Mouse (Mus musculus): Measurements from ENCODE around the gene Yes1. TPM values are rescaled to one million over a fixed set of nuclear protein-coding genes. Genes with fewer than 3 reads are reported as not detected.
A peak's percentile ranks its signal among the peaks of the same experiment; 100 is the strongest.
"Not testable (repeated sequence)": the region's sequence is repeated elsewhere in the genome, so short reads cannot be mapped to it uniquely, and the experiment has no call there.

Yes1 gene
- polyA plus RNA-seq, 1 experiment from 2014 or later: 30.5 TPM

DNA sequence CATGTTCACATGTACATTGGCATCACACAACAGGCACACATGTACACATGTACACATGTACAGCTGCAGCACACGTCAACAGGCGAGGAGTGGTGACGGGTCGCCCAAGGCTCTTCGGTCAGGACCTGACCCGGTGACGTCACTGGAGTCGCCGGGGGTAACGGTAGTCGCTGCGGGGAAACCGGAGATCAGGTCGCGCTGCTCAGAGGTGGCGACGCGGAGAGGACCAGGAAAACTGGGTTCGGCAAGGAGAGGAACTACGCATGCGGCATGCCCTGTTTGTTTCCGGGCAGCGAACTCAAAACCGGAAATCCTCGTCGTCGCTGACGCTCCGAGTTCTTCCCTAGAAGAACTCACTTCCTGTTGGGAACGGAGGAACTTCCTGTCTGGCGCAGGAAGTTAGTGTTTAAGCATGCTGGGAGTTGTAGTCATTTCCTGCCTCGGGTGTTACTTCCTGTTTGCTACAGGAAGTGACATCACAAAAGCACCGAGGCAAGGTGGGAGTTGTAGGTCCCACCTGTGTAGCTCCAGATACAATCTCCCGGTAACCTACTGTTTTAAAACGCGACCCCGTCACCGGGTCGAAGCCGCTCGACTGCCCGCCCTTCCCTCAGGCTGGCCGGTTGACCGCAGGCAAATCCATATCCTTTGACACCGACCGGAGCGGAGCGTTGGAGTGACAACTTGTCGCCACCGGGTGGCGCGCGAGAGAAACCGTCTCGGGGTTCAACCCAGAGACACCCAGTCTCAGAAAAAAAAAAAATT, 102.9 kb downstream of the Yes1 start:
- Histone ChIP-seq H3K9me3 (replicated peaks; ENCODE audit: control insufficient read depth, low read length) (no peaks in the 10 kb centered on the region), H3K4me2 (ENCODE audit: low read depth, low read length) (peak overlapping the region; percentile 82), H3K9ac (ENCODE audit: low read length) (peak overlapping the region; percentile 87), H3K4me1 (ENCODE audit: control insufficient read depth, insufficient read depth, low read length) (peaks cover 3% of the 10 kb centered on the region; the same call in 1 of the 2 replicates), H3K4me3 (replicated peaks; ENCODE audit: low read length) (peak overlapping the region; percentile 79), H3K36me3 (ENCODE audit: control insufficient read depth, insufficient read depth, low read length) (no peaks in the 10 kb centered on the region), H3K27me3 (ENCODE audit: control insufficient read depth, insufficient read depth, low read length) (no peaks in the 10 kb centered on the region), H3K27ac (ENCODE audit: low read length) (peak overlapping the region; percentile 94)
- under 1% methylated on average over 55 of the region's 55 CpGs for WGBS
- ATAC-seq (ENCODE audit: insufficient read depth, low FRiP score): peak; percentile 98

- Histone ChIP-seq H3K27ac (ENCODE audit: low read length) (no peak overlapping the region), H3K4me3 (replicated peaks; ENCODE audit: low read length) (no peak overlapping the region), H3K36me3 (ENCODE audit: control insufficient read depth, insufficient read depth, low read length) (no peaks in the 10 kb centered on the region), H3K27me3 (ENCODE audit: control insufficient read depth, insufficient read depth, low read length) (no peaks in the 10 kb centered on the region), H3K9ac (ENCODE audit: low read length) (no peak overlapping the region), H3K4me1 (ENCODE audit: control insufficient read depth, insufficient read depth, low read length) (peaks cover 3% of the 10 kb centered on the region; the same call in 1 of the 2 replicates), H3K4me2 (ENCODE audit: low read depth, low read length) (no peak overlapping the region), H3K9me3 (replicated peaks; ENCODE audit: control insufficient read depth, low read length) (no peaks in the 10 kb centered on the region)
- WGBS: 48% methylated on average over 1 of the region's 1 CpGs
- ATAC-seq (ENCODE audit: insufficient read depth, low FRiP score): no peak
Observed at GRCm38 (mm10) chr5:32717726-32718125, 106.8 kb downstream of the Yes1 start.

DNA sequence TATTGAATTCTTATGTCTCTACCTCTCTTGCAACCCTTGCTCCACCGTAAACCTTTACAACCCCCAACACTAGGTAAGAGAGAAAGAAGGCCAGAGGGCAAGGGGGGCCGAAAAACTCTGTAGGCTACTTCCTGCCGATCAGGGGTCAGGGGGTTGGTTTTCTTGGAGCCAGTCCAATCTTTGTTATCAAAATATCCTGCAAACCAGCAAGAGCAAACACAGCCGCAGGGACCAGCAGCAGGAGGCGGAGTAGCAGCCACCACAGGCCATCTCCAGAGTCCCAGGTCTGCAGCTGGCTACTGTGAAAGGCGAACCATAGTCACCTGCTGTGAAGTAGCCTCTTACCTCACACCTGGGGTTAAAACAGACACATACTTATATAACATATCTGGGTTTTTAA, 107.9 kb downstream of the Yes1 start:
- WGBS: 35% methylated on average over 6 of the region's 6 CpGs
- no peaks in the 10 kb centered on the region for H3K4me1 ChIP-seq (ENCODE audit: control insufficient read depth, insufficient read depth, low read length)

GRCm38 (mm10) chr5:32720416-32720815, 109.4 kb downstream of the Yes1 start:
- no peak for ATAC-seq (ENCODE audit: insufficient read depth, low FRiP score)
- H3K9me3 ChIP-seq (replicated peaks; ENCODE audit: control insufficient read depth, low read length): no peaks in the 10 kb centered on the region
- H3K4me3 ChIP-seq (replicated peaks; ENCODE audit: low read length): no peak overlapping the region
- H3K27me3 ChIP-seq (ENCODE audit: control insufficient read depth, insufficient read depth, low read length): no peaks in the 10 kb centered on the region
- H3K36me3 ChIP-seq (ENCODE audit: control insufficient read depth, insufficient read depth, low read length): no peaks in the 10 kb centered on the region
- 81% methylated on average over 9 of the region's 9 CpGs for WGBS
- H3K4me1 ChIP-seq (ENCODE audit: control insufficient read depth, insufficient read depth, low read length): no peaks in the 10 kb centered on the region
- H3K4me2 ChIP-seq (ENCODE audit: low read depth, low read length): no peak overlapping the region
- H3K9ac ChIP-seq (ENCODE audit: low read length): no peak overlapping the region
- no peak overlapping the region for H3K27ac ChIP-seq (ENCODE audit: low read length)

More for the DNA sequence above, 107.9 kb downstream of the Yes1 start:
- no peak overlapping the region; the same call in 1 of the 2 replicates for H3K27ac ChIP-seq (ENCODE audit: low read length)
- ATAC-seq (ENCODE audit: insufficient read depth, low FRiP score): no peak
- H3K36me3 ChIP-seq (ENCODE audit: control insufficient read depth, insufficient read depth, low read length): no peaks in the 10 kb centered on the region
- no peak overlapping the region for H3K9ac ChIP-seq (ENCODE audit: low read length)
- H3K9me3 ChIP-seq (replicated peaks; ENCODE audit: control insufficient read depth, low read length): no peaks in the 10 kb centered on the region
- no peak overlapping the region for H3K4me2 ChIP-seq (ENCODE audit: low read depth, low read length)
- no peaks in the 10 kb centered on the region for H3K27me3 ChIP-seq (ENCODE audit: control insufficient read depth, insufficient read depth, low read length)
- no peak overlapping the region for H3K4me3 ChIP-seq (replicated peaks; ENCODE audit: low read length)

GRCm38 (mm10) chr5:32721316-32721715, 110.3 kb downstream of the Yes1 start:
- Histone ChIP-seq H3K9me3 (replicated peaks; ENCODE audit: control insufficient read depth, low read length) (no peaks in the 10 kb centered on the region), H3K27me3 (ENCODE audit: control insufficient read depth, insufficient read depth, low read length) (no peaks in the 10 kb centered on the region), H3K9ac (ENCODE audit: low read length) (peak overlapping the region; percentile 43; the same call in 1 of the 2 replicates), H3K4me1 (ENCODE audit: control insufficient read depth, insufficient read depth, low read length) (no peaks in the 10 kb centered on the region), H3K4me3 (replicated peaks; ENCODE audit: low read length) (no peak overlapping the region), H3K36me3 (ENCODE audit: control insufficient read depth, insufficient read depth, low read length) (no peaks in the 10 kb centered on the region), H3K4me2 (ENCODE audit: low read depth, low read length) (no peak overlapping the region), H3K27ac (ENCODE audit: low read length) (no peak overlapping the region)
- no peak for ATAC-seq (ENCODE audit: insufficient read depth, low FRiP score)
- 59% methylated on average over 3 of the region's 3 CpGs for WGBS

DNA sequence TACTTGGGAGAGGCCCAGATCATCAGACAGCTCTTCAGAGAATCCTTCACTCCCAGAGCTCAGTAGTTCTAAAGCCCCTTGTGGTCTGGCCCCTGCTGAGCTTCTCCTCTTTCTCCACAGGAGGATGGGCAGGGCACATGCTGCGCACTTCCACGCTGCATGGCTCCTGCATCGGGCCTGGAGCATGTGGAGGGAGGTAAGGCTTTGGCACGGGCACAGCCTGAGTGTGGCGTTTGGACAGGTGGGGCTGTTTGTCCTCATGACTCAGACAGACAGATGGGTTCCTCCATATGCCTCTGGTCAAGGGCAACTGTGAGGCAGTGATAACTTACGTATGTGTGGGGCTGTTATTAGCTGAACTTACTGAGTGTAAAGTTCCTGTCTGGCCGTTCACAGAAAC, 111.3 kb downstream of the Yes1 start:
- H3K27me3 ChIP-seq (ENCODE audit: control insufficient read depth, insufficient read depth, low read length): no peaks in the 10 kb centered on the region
- H3K36me3 ChIP-seq (ENCODE audit: control insufficient read depth, insufficient read depth, low read length): no peaks in the 10 kb centered on the region
- no peaks in the 10 kb centered on the region for H3K4me1 ChIP-seq (ENCODE audit: control insufficient read depth, insufficient read depth, low read length)
- H3K9ac ChIP-seq (ENCODE audit: low read length): no peak overlapping the region
- 48% methylated on average over 7 of the region's 7 CpGs for WGBS
- no peak overlapping the region for H3K4me2 ChIP-seq (ENCODE audit: low read depth, low read length)
- no peak for ATAC-seq (ENCODE audit: insufficient read depth, low FRiP score)
- no peaks in the 10 kb centered on the region for H3K9me3 ChIP-seq (replicated peaks; ENCODE audit: control insufficient read depth, low read length)
- no peak overlapping the region for H3K27ac ChIP-seq (ENCODE audit: low read length)
- no peak overlapping the region for H3K4me3 ChIP-seq (replicated peaks; ENCODE audit: low read length)

DNA sequence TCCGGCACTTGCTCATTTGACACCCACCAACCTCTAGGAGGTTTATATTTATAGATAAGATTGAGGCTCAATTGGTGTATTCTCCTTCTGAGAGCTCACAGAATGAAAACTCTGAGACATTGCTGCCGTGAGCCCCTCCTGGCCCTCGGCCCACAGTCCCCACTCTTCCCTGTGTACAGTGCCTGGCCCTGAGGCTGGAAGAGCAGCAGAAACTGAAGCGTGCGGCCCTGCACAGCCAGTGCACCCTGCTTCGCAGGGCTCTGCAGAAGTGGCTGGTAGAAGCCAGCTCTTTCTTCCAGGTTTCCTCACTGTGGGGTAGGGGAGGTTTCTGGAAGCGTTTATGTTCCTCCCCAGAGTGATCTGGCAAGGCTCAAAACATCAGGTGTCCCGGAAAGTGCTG, 111.7 kb downstream of the Yes1 start:
- H3K4me1 ChIP-seq (ENCODE audit: control insufficient read depth, insufficient read depth, low read length); H3K36me3 ChIP-seq (ENCODE audit: control insufficient read depth, insufficient read depth, low read length); H3K4me3 ChIP-seq (replicated peaks; ENCODE audit: low read length); ATAC-seq (ENCODE audit: insufficient read depth, low FRiP score); H3K27me3 ChIP-seq (ENCODE audit: control insufficient read depth, insufficient read depth, low read length); H3K27ac ChIP-seq (ENCODE audit: low read length); H3K9me3 ChIP-seq (replicated peaks; ENCODE audit: control insufficient read depth, low read length); H3K9ac ChIP-seq (ENCODE audit: low read length); H3K4me2 ChIP-seq (ENCODE audit: low read depth, low read length): not testable (repeated sequence)
- WGBS: 75% methylated on average over 8 of the region's 8 CpGs

GRCm38 (mm10) chr5:32723981-32724380, 113.0 kb downstream of the Yes1 start:
- H3K27me3 ChIP-seq (ENCODE audit: control insufficient read depth, insufficient read depth, low read length): no peaks in the 10 kb centered on the region
- WGBS: 71% methylated on average over 7 of the region's 7 CpGs

DNA sequence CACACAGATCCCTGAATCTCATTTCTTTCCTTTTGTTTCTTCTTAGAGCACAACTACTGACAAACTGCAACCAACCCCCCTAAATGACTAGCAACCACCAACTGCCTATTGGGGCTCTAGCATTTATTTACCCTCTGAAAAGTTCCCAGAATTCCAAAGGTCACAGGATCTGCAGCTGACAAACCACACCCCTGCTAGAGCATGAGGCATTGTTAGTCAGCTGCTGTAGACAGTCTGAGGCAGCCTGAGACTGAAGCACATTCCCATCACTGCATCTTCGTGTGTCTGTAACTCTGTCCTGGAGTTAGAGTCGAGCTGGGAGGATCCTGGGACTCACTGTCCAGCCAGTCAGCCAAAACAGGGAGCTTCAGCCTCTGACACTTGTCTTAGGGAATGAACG, 114.4 kb downstream of the Yes1 start:
- not testable (repeated sequence) for H3K27ac ChIP-seq (ENCODE audit: low read length); H3K4me2 ChIP-seq (ENCODE audit: low read depth, low read length); H3K9ac ChIP-seq (ENCODE audit: low read length); H3K27me3 ChIP-seq (ENCODE audit: control insufficient read depth, insufficient read depth, low read length); H3K4me1 ChIP-seq (ENCODE audit: control insufficient read depth, insufficient read depth, low read length); H3K9me3 ChIP-seq (replicated peaks; ENCODE audit: control insufficient read depth, low read length); H3K4me3 ChIP-seq (replicated peaks; ENCODE audit: low read length); H3K36me3 ChIP-seq (ENCODE audit: control insufficient read depth, insufficient read depth, low read length)
- ATAC-seq (ENCODE audit: insufficient read depth, low FRiP score): peak; percentile 65; the same call in 1 of the 2 replicates
- WGBS: 68% methylated on average over 3 of the region's 3 CpGs

More at GRCm38 (mm10) chr5:32723981-32724380, 113.0 kb downstream of the Yes1 start:
- ATAC-seq (ENCODE audit: insufficient read depth, low FRiP score): no peak
- no peak overlapping the region for H3K4me3 ChIP-seq (replicated peaks; ENCODE audit: low read length)
- no peaks in the 10 kb centered on the region for H3K9me3 ChIP-seq (replicated peaks; ENCODE audit: control insufficient read depth, low read length)
- H3K4me1 ChIP-seq (ENCODE audit: control insufficient read depth, insufficient read depth, low read length): no peaks in the 10 kb centered on the region
- no peak overlapping the region for H3K27ac ChIP-seq (ENCODE audit: low read length)
- no peak overlapping the region for H3K4me2 ChIP-seq (ENCODE audit: low read depth, low read length)
- no peak overlapping the region for H3K9ac ChIP-seq (ENCODE audit: low read length)
- no peaks in the 10 kb centered on the region for H3K36me3 ChIP-seq (ENCODE audit: control insufficient read depth, insufficient read depth, low read length)
